Mouse (Mus musculus) thymus, adult 18-20 months (tissue): ENCODE results near the gene Hist1h1b.
A peak's percentile ranks its signal among the peaks of the same experiment; 100 is the strongest.
"Not testable (repeated sequence)": the region's sequence is repeated elsewhere in the genome, so short reads cannot be mapped to it uniquely, and the experiment has no call there.

Source experiments
- DNase-seq, 2 experiments: peaks; one replicate each; pipeline ENCODE4 v3.0.0; 2022; ENCODE audit warnings: mixed read lengths in 2 of 2

Hist1h1b gene

GRCm38 (mm10) chr13:21779767-21780731 lies at the start of gene Hist1h1b:
Gene Hist1h1b, minus strand, starts transcription at chr13:21780625.
- peak; percentile 62 to 76 for DNase-seq

GRCm38 (mm10) chr13:21828511-21828910 lies 48.1 kb upstream of the Hist1h1b start:
- no peak for DNase-seq

GRCm38 (mm10) chr13:21820082-21820890 lies 39.9 kb upstream of the Hist1h1b start:
- not testable (repeated sequence) for DNase-seq

GRCm38 (mm10) chr13:21812092-21812491 lies 31.7 kb upstream of the Hist1h1b start:
- DNase-seq: not testable (repeated sequence)

GRCm38 (mm10) chr13:21811539-21811938 lies 31.1 kb upstream of the Hist1h1b start, which contains the start of gene Hist1h4m:
Gene Hist1h4m, plus strand, starts transcription at chr13:21811746.
- peak; percentile 33 to 62 for DNase-seq

GRCm38 (mm10) chr13:21811074-21811473 lies 30.6 kb upstream of the Hist1h1b start:
- DNase-seq: not testable (repeated sequence)

GRCm38 (mm10) chr13:21810073-21810472 lies 29.6 kb upstream of the Hist1h1b start, which contains the start of the genes Hist1h2bq and Hist1h2ao:
Gene Hist1h2bq, minus strand, starts transcription at chr13:21810197.
Gene Hist1h2ao, plus strand, starts transcription at chr13:21810465.
- DNase-seq: not testable (repeated sequence)

GRCm38 (mm10) chr13:21803058-21803457 lies 22.6 kb upstream of the Hist1h1b start:
- DNase-seq: not testable (repeated sequence)

- not testable (repeated sequence) for DNase-seq
Measured at GRCm38 (mm10) chr13:21797163-21797562, 16.7 kb upstream of the Hist1h1b start.

- no peak for DNase-seq
Measured at GRCm38 (mm10) chr13:21795584-21795983, 15.2 kb upstream of the Hist1h1b start.

GRCm38 (mm10) chr13:21790601-21791283 lies 10.3 kb upstream of the Hist1h1b start:
- no peak for DNase-seq

- DNase-seq: no peak
Measured at GRCm38 (mm10) chr13:21789925-21790324, 9.5 kb upstream of the Hist1h1b start.

GRCm38 (mm10) chr13:21787760-21788593 lies 7.6 kb upstream of the Hist1h1b start:
- DNase-seq: no peak

GRCm38 (mm10) chr13:21786899-21787629 lies 6.6 kb upstream of the Hist1h1b start, which contains the start of the genes Hist1h2an and Hist1h2bp:
Gene Hist1h2an, minus strand, starts transcription at chr13:21787218.
Gene Hist1h2bp, plus strand, starts transcription at chr13:21787461.
- peak; percentile 71 to 91 for DNase-seq

- DNase-seq: no peak
Measured at GRCm38 (mm10) chr13:21786189-21786898, 5.9 kb upstream of the Hist1h1b start.

- no peak for DNase-seq
Measured at GRCm38 (mm10) chr13:21784311-21784710, 3.9 kb upstream of the Hist1h1b start.

GRCm38 (mm10) chr13:21783734-21784161 lies 3.3 kb upstream of the Hist1h1b start:
- peak in 1 of 2 experiments; percentile 32 for DNase-seq

- peak; percentile 24 to 61 for DNase-seq
Measured at GRCm38 (mm10) chr13:21783255-21783617, 2.8 kb upstream of the Hist1h1b start, which contains the start of gene Hist1h3i. Gene Hist1h3i, minus strand, starts transcription at chr13:21783370.

GRCm38 (mm10) chr13:21782361-21783254 lies 2.2 kb upstream of the Hist1h1b start:
- peak in 1 of 2 experiments; percentile 46 for DNase-seq
